Mouse (Mus musculus): Measurements from ENCODE around the gene Adcy4.

- TF ChIP-seq CTCF (IDR thresholded peaks at IDR 0.05; ENCODE audit: control insufficient read depth, insufficient read depth, insufficient read length), result no peak
- TF ChIP-seq USF1 (IDR thresholded peaks at IDR 0.05; ENCODE audit: low read depth), result no peak
- no peak for TF ChIP-seq MYOG (IDR thresholded peaks at IDR 0.05; ENCODE audit: control insufficient read depth, extremely low read depth, insufficient read length)
- TF ChIP-seq MYOD1 (IDR thresholded peaks at IDR 0.05; ENCODE audit: control insufficient read depth, insufficient read length, low read depth), result no peak
- TF ChIP-seq CEBPB (IDR thresholded peaks at IDR 0.05; ENCODE audit: low read depth), result no peak
- no peak for TF ChIP-seq MAX (IDR thresholded peaks at IDR 0.05)
- no peak for TF ChIP-seq FOSL1 (IDR thresholded peaks at IDR 0.05; ENCODE audit: insufficient read depth, low read length, poor library complexity, severe bottlenecking)
These were observed 1.3 kb upstream of the Adcy4 start for GRCm38 (mm10) chr14:55785195-55785594.
